Mouse (Mus musculus) common myeloid progenitor, adult 5-6 weeks (primary cell): ENCODE data around the gene Btd. TPM values are rescaled to one million over a fixed set of nuclear protein-coding genes. Genes with fewer than 3 reads are reported as not detected.
"Not testable (repeated sequence)": the region's sequence is repeated elsewhere in the genome, so short reads cannot be mapped to it uniquely, and the experiment has no call there.

ENCODE experiments used
- ATAC-seq: replicated peaks from 2 replicates; pipeline ENCODE4 v1.8.0; 2016; ENCODE audit warnings: low read depth, mild to moderate bottlenecking, moderate TSS enrichment, inconsistent platforms; ENCODE audit not compliant: poor library complexity, severe bottlenecking
- total RNA-seq: library from RNA; stranded (forward); fragments of 200-1000, 187-1606 nt; gene quantifications from 2 replicates; pipeline ENCODE4 v1.2.3, GENCODE M21; 2017

The Btd gene
- 12.2 and 13.1 TPM in 2 replicates for total RNA-seq

- ATAC-seq, result peak; percentile 96
These were observed at the start of gene Btd, which contains the start of gene Hacl1 for GRCm38 (mm10) chr14:31640890-31641505. Gene Btd (plus strand): TSS chr14:31641028. Gene Hacl1 (minus strand): TSS chr14:31641286.

GRCm38 (mm10) chr14:31591243-31591642, 49.6 kb upstream of the Btd start, which contains the start of gene Colq:
Gene Colq (minus strand): TSS chr14:31591343.
- no peak for ATAC-seq

DNA sequence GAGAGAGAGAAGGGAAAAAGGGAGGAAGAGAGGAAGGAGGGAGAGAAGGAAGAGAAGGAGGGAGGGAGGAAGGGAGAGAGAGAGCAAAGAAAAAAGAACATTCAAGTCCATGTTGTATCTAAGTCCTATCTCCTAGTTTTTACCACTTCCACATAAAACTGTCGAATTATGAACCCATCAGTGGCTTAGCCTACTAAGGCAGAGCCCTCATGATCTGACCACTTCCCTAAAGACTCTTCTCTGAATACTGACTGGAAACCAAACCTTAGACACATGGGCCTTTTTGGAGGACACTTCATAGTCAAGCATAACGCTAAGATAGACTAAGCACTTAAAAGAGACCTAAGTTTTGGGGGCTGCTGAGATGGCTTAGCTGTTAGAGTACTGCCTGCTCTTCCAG, 47.8 kb upstream of the Btd start:
- ATAC-seq, result peak; percentile 86

GRCm38 (mm10) chr14:31594693-31595092, 46.1 kb upstream of the Btd start:
- no peak for ATAC-seq

GRCm38 (mm10) chr14:31596408-31596807, 44.4 kb upstream of the Btd start:
- peak; percentile 63 for ATAC-seq

- ATAC-seq, result no peak
These were observed 43.4 kb upstream of the Btd start for GRCm38 (mm10) chr14:31597446-31597845.

DNA sequence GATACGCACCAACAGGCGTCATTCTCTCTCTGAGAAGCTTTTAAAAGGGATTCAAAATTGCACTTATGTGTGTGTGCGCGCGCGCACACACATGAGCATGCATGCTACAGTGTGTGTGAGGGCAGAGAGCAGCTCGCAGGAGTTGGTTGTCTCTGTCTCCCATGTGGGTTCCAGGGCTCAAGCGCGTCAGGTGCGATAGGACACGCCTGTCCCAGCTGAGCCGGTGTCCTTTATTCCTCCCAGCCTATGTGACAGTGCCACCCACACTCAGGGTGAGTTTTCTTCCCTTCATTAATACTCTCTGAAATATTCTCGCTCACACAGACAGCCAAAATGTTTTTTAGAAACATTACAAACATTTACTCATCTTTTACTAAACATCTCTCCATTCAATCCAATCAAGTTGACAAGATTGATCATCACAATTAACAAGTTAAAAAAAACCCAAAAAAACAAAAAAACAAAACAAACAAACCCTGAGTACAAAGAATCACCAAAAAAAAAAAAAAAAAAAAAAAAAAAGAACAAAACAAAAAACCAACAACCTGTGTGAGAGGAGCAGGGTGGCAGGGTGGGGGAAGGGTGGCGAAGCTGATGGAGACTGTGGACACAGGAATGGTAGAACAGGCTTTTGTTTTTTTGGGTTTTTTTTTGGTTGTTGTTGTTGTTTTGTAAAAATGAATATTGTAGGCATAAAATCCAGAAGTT, 38.8 kb upstream of the Btd start:
- ATAC-seq, result no peak

DNA sequence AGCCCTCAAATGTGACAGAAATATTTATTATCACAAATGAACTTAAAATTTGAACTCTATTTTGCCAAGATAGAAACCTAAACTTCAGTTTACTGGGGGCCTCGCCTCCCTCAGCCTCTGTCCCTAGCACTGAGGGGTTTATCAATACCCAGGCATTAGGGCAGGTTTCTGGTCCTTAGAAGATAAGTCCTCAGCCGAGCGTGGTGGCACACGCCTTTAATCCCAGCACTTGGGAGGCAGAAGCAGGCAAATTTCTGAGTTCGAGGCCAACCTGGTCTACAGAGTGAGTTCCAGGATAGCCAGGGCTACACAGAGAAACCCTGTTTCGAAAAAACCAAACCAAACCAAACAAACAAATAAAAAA, 38.2 kb upstream of the Btd start:
- not testable (repeated sequence) for ATAC-seq

DNA sequence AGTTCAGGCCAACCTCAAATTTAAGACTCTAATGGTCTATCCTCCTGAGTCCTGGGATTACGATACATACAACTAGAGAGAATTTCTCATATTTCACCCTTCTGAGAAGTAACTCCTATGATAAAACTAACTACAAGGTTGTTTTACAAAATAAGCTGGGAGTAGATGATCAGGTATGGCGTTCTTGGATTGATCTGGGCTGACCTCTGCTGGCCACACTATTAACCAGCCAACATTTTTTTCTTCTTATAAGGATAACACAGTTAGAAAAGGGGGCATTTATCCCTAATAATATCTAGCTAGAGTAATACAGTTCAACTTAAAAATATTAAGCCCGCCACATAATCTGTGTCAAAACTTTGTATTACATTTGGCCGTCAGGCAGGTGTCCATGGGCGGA, 35.9 kb upstream of the Btd start:
- peak; percentile 53; the same call in 1 of the 2 replicates for ATAC-seq

- no peak for ATAC-seq
These were observed 35.3 kb upstream of the Btd start for GRCm38 (mm10) chr14:31605514-31605913.

GRCm38 (mm10) chr14:31611986-31612385, 28.8 kb upstream of the Btd start:
- ATAC-seq, result no peak

DNA sequence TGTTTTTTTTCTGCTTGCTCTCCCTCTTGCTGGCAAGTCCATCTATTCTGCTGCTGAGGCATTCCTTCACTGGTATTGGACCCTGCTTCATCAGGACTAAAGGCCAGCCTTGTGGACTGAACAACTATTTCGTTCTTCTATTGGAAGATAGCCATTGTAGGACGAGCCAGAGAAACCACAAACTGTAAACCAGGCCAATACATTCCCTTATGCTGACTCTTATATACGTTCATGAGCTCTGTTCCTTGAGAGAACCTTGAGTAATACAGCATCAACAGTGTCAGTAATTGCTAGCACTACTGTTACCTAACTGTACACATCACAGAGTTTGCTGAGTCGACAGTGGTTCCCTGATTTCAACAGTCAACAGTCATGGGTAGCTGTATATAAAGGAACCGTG, 27.2 kb upstream of the Btd start:
- no peak for ATAC-seq

DNA sequence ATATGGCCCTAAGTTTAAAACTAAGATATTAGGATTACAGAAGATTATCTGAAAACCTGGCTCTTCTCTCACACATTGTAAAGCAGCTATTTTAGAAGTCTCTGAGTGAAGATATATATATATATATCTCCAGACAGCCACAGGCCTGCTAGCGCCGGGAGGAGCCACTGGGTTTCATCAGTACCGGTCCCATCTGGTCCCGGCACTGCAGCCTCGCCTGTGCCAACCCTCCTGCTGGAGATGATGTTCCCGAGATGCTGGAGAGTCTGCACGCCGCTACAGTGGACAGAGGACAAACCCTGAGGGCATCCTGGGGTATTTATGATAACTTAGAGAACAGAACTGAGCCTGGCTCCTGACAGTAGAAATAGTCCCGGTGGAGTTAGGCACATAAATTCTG, 23.6 kb upstream of the Btd start:
- no peak for ATAC-seq

DNA sequence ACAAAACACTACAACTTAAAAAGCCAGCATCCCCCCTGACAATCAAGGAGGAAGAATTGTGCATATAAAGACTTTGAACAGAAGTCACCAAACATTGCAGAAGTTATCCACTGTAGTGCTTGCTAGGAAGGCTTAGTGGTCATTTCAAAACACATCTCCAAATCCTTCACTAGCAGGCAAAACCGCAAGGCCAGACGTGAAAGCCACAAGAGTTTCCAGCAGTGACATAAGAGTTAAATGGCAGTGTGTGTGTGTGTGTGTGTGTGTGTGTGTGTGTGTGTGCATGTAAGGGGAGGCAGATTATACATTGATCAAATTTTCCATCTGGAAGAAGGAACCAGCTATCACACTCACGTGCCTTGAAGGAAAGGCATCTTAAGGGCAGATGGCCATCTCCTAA, 22.8 kb upstream of the Btd start:
- ATAC-seq, result peak; percentile 81

DNA sequence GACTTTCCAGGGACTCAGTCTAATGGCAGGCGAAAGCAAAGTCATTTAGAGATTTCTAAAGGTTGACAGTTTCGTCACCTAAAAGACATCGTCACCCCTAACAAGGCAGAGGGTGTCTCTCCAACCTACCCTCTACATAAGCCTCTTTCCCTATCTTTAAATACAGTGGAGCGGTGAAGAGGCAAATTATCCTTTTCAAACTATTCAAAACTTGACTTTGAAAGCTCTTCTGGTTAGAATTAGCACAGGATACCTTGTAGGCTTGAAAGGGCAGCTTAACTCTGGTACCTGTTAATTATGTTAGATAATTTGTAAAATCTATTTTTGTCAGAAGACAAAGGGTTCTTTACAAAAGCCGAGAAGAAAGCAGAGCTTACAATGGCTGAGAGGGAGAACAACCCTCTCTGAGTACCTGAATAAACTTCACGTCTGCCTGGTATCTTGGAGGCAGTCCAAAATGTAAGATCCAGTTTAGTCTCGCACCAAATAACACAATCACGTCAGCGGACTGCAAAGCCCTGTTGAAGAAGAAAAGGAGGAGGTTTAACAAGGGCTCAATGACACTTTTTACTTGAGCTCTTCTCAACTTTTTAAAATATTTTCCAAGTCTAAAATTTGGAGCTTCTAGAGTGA, 20.1 kb upstream of the Btd start:
- no peak for ATAC-seq

DNA sequence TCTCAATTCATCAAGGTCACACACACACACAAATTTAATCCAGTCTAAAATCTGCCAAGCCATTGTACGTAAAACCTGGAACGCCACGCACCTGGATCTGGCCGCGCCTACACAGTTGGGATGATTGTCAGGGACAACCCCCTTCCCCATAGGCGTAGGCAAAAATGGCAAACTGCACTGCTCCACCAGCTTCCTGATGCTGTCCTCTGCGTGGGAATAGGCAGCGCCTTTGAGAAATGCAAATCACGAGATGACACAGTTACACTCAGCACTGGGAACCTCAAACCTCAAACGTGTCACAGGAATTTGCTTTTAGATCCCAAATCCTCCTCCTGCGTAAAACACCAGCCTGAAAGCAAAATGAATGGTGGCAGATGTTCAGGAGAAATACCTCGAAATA, 18.1 kb upstream of the Btd start:
- ATAC-seq, result no peak

DNA sequence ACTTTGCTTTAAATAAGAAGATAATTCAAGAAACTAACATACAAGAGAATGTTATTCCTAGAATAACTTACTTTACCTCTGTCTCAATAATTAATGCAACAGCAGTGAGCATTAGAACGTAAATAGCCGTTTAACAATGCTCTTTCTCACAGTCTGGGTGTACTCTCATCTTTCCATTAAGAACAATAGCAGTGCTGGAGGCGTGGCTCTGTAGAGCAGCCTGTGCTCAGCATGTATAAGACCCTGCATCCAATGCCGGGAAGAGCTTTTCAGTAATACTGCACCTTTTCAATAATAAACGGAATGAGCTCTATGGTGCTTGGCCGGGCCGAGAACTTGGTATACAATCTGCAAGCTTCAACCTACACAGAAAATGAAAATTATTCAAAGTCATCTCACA, 10.2 kb upstream of the Btd start:
- no peak for ATAC-seq

- no peak; the same call in none of the 2 replicates for ATAC-seq
These were observed 410 bp upstream of the Btd start, which contains the start of gene Gm49387 for GRCm38 (mm10) chr14:31640346-31640889. Gene Gm49387 (minus strand): TSS chr14:31640878.

GRCm38 (mm10) chr14:31641506-31642155, 803 bp downstream of the Btd start:
- no peak for ATAC-seq

DNA sequence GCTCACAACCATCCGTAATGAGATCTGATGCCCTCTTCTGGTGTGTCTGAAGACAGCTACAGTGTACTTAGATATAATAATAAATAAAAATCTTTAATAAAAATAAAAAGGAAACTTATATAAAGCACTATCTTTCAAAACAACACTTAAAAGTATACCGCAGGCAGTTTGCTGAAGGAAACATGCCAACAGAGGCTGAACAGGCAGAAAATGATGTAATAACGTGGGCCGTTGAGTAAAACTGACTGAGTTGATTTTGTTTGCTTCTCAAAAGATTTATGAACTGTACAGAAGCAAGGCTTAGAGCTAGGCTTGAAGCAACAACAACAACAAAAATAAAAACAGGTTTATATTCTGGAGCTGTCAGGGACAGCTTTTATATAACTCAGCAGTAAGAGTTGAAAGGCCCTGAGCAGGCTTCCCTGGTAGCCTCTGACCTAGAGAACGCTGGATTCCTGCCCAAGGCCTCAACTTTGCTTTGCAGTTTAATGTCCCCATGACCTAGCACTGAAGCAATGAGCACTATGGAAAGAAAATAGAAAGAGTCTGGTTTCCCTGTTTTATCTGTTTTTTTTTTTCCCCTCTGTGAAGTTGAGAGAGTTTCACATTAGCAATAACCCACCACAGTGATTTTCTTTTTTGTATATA, 3.5 kb downstream of the Btd start:
- no peak for ATAC-seq
